Mouse (Mus musculus): ENCODE data around the gene Gas2l2.

DNA sequence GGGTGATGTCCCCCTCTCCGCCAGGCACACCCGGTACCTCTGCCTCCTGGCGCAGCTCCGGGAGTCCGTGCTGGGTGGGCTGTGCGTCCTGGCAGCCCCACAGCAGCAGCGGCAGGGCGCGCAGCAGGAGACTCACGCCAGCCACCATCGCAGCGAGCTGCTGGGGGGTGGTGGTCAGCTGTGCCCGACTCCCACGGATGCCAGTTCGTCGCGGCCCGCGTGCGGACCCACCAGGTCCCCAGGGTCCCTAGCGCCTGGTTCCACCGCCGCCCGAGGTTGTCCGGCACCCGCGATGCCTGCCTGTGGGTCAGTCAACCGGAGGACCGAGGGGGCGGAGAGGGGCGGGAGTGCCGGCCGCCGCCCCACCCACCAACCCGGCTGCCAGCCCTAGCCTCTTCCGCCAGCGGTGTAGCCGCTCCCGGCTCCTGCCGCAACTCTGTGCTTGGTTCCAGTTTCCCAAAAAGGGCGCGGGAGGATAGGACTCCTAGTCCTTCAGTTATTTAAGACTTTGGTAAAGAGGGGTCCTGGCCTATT is 33.5 kb upstream of the Gas2l2 start, which contains the start of gene Mmp28:
- TF ChIP-seq EP300 (IDR thresholded peaks at IDR 0.05; ENCODE audit: insufficient read depth, low read depth, low read length) (no peak), POLR2A (IDR thresholded peaks at IDR 0.05; ENCODE audit: insufficient read depth, low read length) (no peak), CTCF (IDR thresholded peaks at IDR 0.05; ENCODE audit: low read depth, low read length) (no peak)
